Mouse (Mus musculus) liver, adult 2 months (tissue): ENCODE data around the gene Crim1.

Experiments used
- CTCF ChIP-seq: fragments of 200-500 bp; IDR thresholded peaks from 2 replicates; pipeline ENCODE4 v1.5.1; 2011; ENCODE audit warnings: low read depth, low read length, control low read depth
- POLR2A ChIP-seq: fragments of 200-500 bp; IDR thresholded peaks from 2 replicates; pipeline ENCODE4 v1.6.1; 2011; ENCODE audit warnings: low read length, control low read depth; ENCODE audit not compliant: insufficient read depth; ENCODE audit errors: extremely low read depth

GRCm38 (mm10) chr17:78254256-78254655 lies 54.2 kb downstream of the Crim1 start:
- no peak for TF ChIP-seq CTCF
- TF ChIP-seq POLR2A, result no peak
